Mouse (Mus musculus) stomach, postnatal 0 days (tissue): Measurements from ENCODE around the gene Hspb6. TPM values are rescaled to one million over a fixed set of nuclear protein-coding genes. Genes with fewer than 3 reads are reported as not detected.

Experiments
- ATAC-seq: fragments of 200-750 bp; cut with Nextera tagmentation; 2 replicates; pipeline ENCODE4 v1.8.0; 2017; ENCODE audit not compliant: low FRiP score, low TSS enrichment
- DNase-seq: peaks from one replicate; pipeline ENCODE4 v3.0.0-alpha.2; 2016; ENCODE audit warnings: low spot score
- H3K27ac ChIP-seq: fragments of 300-500 bp; sonication (generic); replicated peaks from 2 replicates; pipeline ENCODE4 v1.5.1; 2014; ENCODE audit warnings: mild to moderate bottlenecking, control low read depth
- H3K27me3 ChIP-seq: fragments of 300-500 bp; sonication (generic); 2 replicates; pipeline ENCODE4 v1.6.1; 2014; ENCODE audit warnings: low read length; ENCODE audit not compliant: control insufficient read depth, insufficient read depth
- H3K36me3 ChIP-seq: fragments of 300-500 bp; sonication (generic); 2 replicates; pipeline ENCODE4 v1.6.1; 2014; ENCODE audit warnings: low read length, mixed read lengths; ENCODE audit not compliant: control insufficient read depth, insufficient read depth
- H3K4me1 ChIP-seq: fragments of 300-500 bp; sonication (generic); replicated peaks from 2 replicates; pipeline ENCODE4 v1.6.1; 2014; ENCODE audit warnings: antibody characterized with exemption; ENCODE audit not compliant: control insufficient read depth, insufficient read depth
- H3K4me2 ChIP-seq: fragments of 300-500 bp; sonication (generic); replicated peaks from 2 replicates; pipeline ENCODE4 v1.6.1; 2014; ENCODE audit warnings: low read depth, mild to moderate bottlenecking, control low read depth, moderate library complexity
- H3K4me3 ChIP-seq: fragments of 300-500 bp; sonication (generic); 2 replicates; pipeline ENCODE4 v1.5.1; 2014; ENCODE audit warnings: low read depth, low read length, control low read depth
- H3K9ac ChIP-seq: fragments of 300-500 bp; sonication (generic); 2 replicates; pipeline ENCODE4 v1.6.1; 2014; ENCODE audit warnings: mild to moderate bottlenecking, low read length, control low read depth, mixed read lengths
- H3K9me3 ChIP-seq: fragments of 300-500 bp; sonication (generic); 2 replicates; pipeline ENCODE4 v1.6.1; 2016; ENCODE audit warnings: low read length; ENCODE audit not compliant: control insufficient read depth
- CTCF ChIP-seq: IDR thresholded peaks from 2 replicates; pipeline ENCODE4 v1.5.1; 2016; ENCODE audit warnings: antibody characterized with exemption, low read depth, mild to moderate bottlenecking, moderate library complexity
- EP300 ChIP-seq: optimal IDR thresholded peaks from 2 replicates; pipeline ENCODE3; 2016; ENCODE audit warnings: antibody characterized with exemption
- WGBS: fragments of 180-500 bp; shearing (Covaris S2); extraction: QIAGEN DNeasy Blood & Tissue Kit; methylation state at CpG from one replicate; pipeline ENCODE4 v1.1.7; 2014; 5-methylcytosine and 5-hydroxymethylcytosine counted together
- polyA plus RNA-seq: library from polyadenylated mRNA; unstranded; fragments of >200 nt; fragmentation: Nextera tagmentation; extraction: Ambion mirVana; gene quantifications from 2 replicates; pipeline ENCODE4 v1.2.1, GENCODE M21; 2015

The Hspb6 gene
- polyA plus RNA-seq, 1 experiment from 2014 or later, result 66.4 TPM

GRCm38 (mm10) chr7:30520856-30521255, 31.1 kb upstream of the Hspb6 start:
- no peak overlapping the region for H3K27ac ChIP-seq
- WGBS, result 71% methylated on average over 5 of the region's 5 CpGs
- no peak overlapping the region for H3K4me2 ChIP-seq
- H3K9me3 ChIP-seq, result no peaks in the 10 kb centered on the region
- H3K36me3 ChIP-seq, result 0 out of 2 replicates have a peak, but pooled peaks cover 9% of the 10 kb centered on the region
- H3K4me1 ChIP-seq, result no peaks in the 10 kb centered on the region
- H3K4me3 ChIP-seq, result no peak overlapping the region
- ATAC-seq, result no peak
- no peak for TF ChIP-seq EP300
- H3K27me3 ChIP-seq, result no peaks in the 10 kb centered on the region
- DNase-seq, result no peak
- H3K9ac ChIP-seq, result no peak overlapping the region

DNA sequence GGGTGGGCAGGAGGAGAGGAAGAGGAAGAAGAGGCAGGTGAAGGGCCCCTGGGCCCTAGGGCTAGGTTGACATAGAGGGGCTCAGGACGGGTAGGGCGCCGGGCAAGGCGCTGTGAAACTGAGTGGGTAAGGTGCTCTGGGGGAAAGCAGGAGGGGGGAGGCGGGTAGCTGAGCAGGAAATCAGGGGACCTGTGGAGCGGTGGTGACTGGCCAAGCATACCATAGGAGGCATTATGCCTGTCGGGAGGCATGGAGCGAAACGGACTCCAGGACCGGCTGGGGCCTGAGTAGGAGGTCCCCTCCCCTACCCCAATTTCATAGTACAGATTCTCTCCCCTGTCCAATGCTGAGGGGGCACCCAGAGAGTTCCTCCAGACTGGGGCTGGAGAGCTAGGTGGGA, 29.1 kb upstream of the Hspb6 start:
- ATAC-seq (no peak), DNase-seq (no peak)
- Histone ChIP-seq H3K36me3 (peaks cover 12% of the 10 kb centered on the region; the same call in 1 of the 2 replicates), H3K27ac (no peak overlapping the region), H3K4me2 (no peak overlapping the region), H3K9me3 (no peaks in the 10 kb centered on the region), H3K27me3 (no peaks in the 10 kb centered on the region), H3K9ac (no peak overlapping the region), H3K4me1 (no peaks in the 10 kb centered on the region), H3K4me3 (no peak overlapping the region)
- 95% methylated on average over 10 of the region's 10 CpGs for WGBS
- no peak for TF ChIP-seq EP300
- TF ChIP-seq CTCF, result no peak

- no peak for ATAC-seq
- no peak overlapping the region for H3K9ac ChIP-seq
- peaks cover 12% of the 10 kb centered on the region; the same call in 1 of the 2 replicates for H3K36me3 ChIP-seq
Measured at GRCm38 (mm10) chr7:30524487-30524886, 27.5 kb upstream of the Hspb6 start.

GRCm38 (mm10) chr7:30525954-30526353, 26.0 kb upstream of the Hspb6 start:
- no peak for DNase-seq
- Histone ChIP-seq H3K4me2 (peak overlapping the region; percentile 33), H3K9me3 (no peaks in the 10 kb centered on the region), H3K27ac (0 out of 2 replicates have a peak overlapping the region, but pooled peaks have one; percentile 8), H3K9ac (peak overlapping the region; percentile 31; the same call in 1 of the 2 replicates), H3K27me3 (no peaks in the 10 kb centered on the region), H3K36me3 (peaks cover 19% of the 10 kb centered on the region; the same call in 1 of the 2 replicates), H3K4me3 (no peak overlapping the region), H3K4me1 (no peaks in the 10 kb centered on the region)
- 29% methylated on average over 10 of the region's 10 CpGs for WGBS
- ATAC-seq, result no peak
- TF ChIP-seq CTCF (no peak), EP300 (no peak)

More at GRCm38 (mm10) chr7:30524487-30524886, 27.5 kb upstream of the Hspb6 start:
- H3K4me1 ChIP-seq, result no peaks in the 10 kb centered on the region
- no peak overlapping the region for H3K4me2 ChIP-seq
- TF ChIP-seq EP300 (no peak), CTCF (no peak)
- H3K27me3 ChIP-seq, result no peaks in the 10 kb centered on the region
- no peak overlapping the region for H3K4me3 ChIP-seq
- DNase-seq, result no peak
- no peak overlapping the region for H3K27ac ChIP-seq
- H3K9me3 ChIP-seq, result no peaks in the 10 kb centered on the region
- WGBS, result 74% methylated on average over 6 of the region's 6 CpGs

- Histone ChIP-seq H3K27ac (no peak overlapping the region), H3K4me2 (peak overlapping the region; percentile 33), H3K4me1 (no peaks in the 10 kb centered on the region), H3K36me3 (peaks cover 19% of the 10 kb centered on the region; the same call in 1 of the 2 replicates), H3K4me3 (no peak overlapping the region), H3K27me3 (no peaks in the 10 kb centered on the region), H3K9me3 (no peaks in the 10 kb centered on the region), H3K9ac (peak overlapping the region; percentile 31; the same call in 1 of the 2 replicates)
- no peak for DNase-seq
- ATAC-seq, result no peak
- WGBS, result 30% methylated on average over 17 of the region's 17 CpGs
- TF ChIP-seq EP300 (no peak), CTCF (no peak)
Measured at GRCm38 (mm10) chr7:30526399-30526798, 25.6 kb upstream of the Hspb6 start.

DNA sequence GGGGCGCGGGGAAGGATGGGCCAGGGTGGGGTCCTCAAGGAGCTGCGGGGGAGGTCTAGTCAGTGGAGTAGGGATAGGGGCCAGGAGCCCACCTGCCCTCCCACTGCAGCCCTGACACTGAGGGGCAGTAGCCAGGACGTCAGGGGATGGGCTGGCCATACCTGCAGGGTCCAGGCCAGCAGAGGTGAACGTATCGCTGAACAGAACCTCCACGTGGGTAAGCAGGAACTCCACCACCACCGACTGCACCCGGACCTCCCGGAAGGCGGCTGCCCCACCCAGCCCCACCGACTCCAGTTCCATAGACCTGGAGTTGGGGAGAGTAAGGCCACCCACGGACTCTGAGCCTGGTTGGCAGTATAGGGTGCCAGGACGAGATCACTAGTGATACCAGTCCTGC, 25.0 kb upstream of the Hspb6 start:
- H3K4me3 ChIP-seq, result no peak overlapping the region
- no peak for TF ChIP-seq EP300
- no peak for TF ChIP-seq CTCF
- ATAC-seq (no peak), DNase-seq (no peak)
- H3K27ac ChIP-seq, result no peak overlapping the region
- no peaks in the 10 kb centered on the region for H3K4me1 ChIP-seq
- no peak overlapping the region for H3K4me2 ChIP-seq
- no peaks in the 10 kb centered on the region for H3K9me3 ChIP-seq
- H3K27me3 ChIP-seq, result no peaks in the 10 kb centered on the region
- 78% methylated on average over 14 of the region's 14 CpGs for WGBS
- H3K9ac ChIP-seq, result no peak overlapping the region
- peaks cover 23% of the 10 kb centered on the region; the same call in 1 of the 2 replicates for H3K36me3 ChIP-seq
